Mouse (Mus musculus) layer of hippocampus, postnatal 14 days (tissue): ENCODE data around the gene Trafd1. TPM values are rescaled to one million over a fixed set of nuclear protein-coding genes. Genes with fewer than 3 reads are reported as not detected.

ENCODE experiments used
- DNase-seq, 2 experiments: peaks; one replicate each; pipeline ENCODE4 v3.0.0; 2021 to 2022; ENCODE audit warnings: low spot score in 2 of 2, mixed read lengths in 1 of 2
- long read RNA-seq, 2 experiments: library from polyadenylated mRNA; stranded (forward); transcript quantifications; one replicate each; pipeline ENCODE4 v2.0.0; 2021
- total RNA-seq, 2 experiments: library from RNA; stranded (reverse); gene quantifications; 2 replicates each; pipeline ENCODE4 v1.2.3; 2021

Trafd1 gene
- 10 to 100 TPM; 81.9 to 84.2 TPM for total RNA-seq
- long read RNA-seq, experiment 1, transcript Trafd1-201 (12 exons, 2,503 nt) = major isoform, 28 of 73 reads
- long read RNA-seq, experiment 1, partial matches to known transcripts = 4 of 73 reads
- long read RNA-seq, experiment 1, other reads (novel, unspliced or antisense) = 40 of 73 reads
- long read RNA-seq, experiment 2, transcript Trafd1-202 (12 exons, 2,425 nt) = minor isoform, 7 of 76 reads
- long read RNA-seq, experiment 2, transcript Trafd1-201 (12 exons, 2,503 nt) = major isoform, 28 of 76 reads
- long read RNA-seq, experiment 2, partial matches to known transcripts = 11 of 76 reads
- long read RNA-seq, experiment 2, other reads (novel, unspliced or antisense) = 25 of 76 reads

DNA sequence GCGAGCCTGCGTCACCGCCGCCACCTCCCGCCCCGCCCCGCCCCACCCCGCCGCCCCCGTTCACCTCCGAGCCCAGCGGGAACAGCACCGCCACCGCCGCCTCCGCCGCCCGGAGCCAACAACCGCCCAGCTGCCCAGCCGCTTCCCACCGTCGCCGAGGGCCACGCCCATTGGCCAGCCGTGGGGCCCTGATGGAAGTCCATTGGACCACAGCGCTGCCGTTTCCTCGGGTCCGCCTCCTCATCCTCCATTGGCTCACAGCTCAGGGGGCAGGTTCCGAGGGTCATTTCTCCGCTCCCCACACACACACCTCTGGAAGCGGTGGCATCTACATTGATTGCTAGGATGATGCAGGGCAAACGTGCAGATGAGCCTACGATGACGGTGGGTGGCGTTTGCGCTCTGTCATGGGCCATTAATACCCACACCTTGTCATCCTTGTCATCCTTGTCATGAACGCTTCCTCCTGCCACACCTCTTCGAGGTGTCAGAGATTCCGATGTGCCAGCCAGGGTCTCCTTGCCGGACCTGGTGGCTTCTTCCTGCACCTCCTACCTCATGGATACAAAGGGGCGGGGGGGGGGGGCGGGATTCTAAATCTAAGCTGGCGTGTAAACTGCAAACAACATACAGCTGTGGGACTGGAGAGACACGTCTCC lies at the start of gene Trafd1:
Gene Trafd1, minus strand, starts transcription at position 172 of the 659 bp plus-strand sequence.
- DNase-seq = peak; percentile 90 to 94

DNA sequence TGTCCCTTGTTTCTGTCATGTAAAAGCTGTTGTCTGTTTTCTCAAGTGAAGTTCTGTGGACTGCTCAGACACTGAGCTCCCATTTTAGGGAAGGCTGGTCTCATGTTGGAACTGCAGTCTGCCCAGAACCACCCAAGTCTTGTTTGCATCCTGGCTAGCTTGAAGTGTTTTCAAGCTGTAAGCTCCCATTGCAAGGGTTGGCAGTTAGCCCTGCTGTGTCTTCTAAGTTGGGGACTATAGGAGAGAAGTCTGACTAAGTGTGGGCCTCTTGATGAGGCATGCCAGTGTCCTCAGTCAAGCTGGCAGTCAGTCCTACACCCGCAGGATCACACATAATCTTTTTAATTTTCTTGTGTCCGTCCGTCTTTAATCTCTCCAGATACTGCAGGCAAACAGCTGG lies 43.5 kb upstream of the Trafd1 start:
- DNase-seq = no peak

GRCm38 (mm10) chr5:121423297-121423696 lies 37.9 kb upstream of the Trafd1 start:
- DNase-seq = no peak

- no peak for DNase-seq
Measured at GRCm38 (mm10) chr5:121422787-121423186, 37.4 kb upstream of the Trafd1 start.

- no peak for DNase-seq
Measured at GRCm38 (mm10) chr5:121420721-121421120, 35.3 kb upstream of the Trafd1 start.

DNA sequence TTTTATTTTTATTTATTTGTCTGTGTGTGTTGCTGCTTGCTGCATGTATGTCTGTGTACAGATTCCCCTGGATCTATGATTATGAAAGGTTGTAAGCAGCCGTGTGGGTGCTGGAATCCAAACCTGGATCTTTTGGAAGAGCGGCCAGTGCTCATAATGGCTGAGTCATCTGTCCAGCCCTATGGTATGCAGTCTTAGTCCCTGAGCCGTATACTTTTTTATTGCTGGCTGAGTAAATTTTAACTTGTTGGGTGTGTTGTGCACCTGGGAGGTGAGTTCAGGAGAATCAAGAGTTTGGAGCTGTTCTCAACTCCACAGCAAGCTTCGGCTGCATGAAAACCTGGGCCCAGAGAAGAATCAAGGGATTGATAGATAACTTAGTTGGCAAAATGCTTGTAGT lies 25.5 kb upstream of the Trafd1 start:
- no peak for DNase-seq

GRCm38 (mm10) chr5:121407856-121408255 lies 22.4 kb upstream of the Trafd1 start:
- no peak for DNase-seq

- no peak for DNase-seq
Measured at GRCm38 (mm10) chr5:121400849-121401248, 15.4 kb upstream of the Trafd1 start.

- no peak for DNase-seq
Measured at GRCm38 (mm10) chr5:121400064-121400463, 14.6 kb upstream of the Trafd1 start.

GRCm38 (mm10) chr5:121399540-121399939 lies 14.1 kb upstream of the Trafd1 start:
- no peak for DNase-seq

DNA sequence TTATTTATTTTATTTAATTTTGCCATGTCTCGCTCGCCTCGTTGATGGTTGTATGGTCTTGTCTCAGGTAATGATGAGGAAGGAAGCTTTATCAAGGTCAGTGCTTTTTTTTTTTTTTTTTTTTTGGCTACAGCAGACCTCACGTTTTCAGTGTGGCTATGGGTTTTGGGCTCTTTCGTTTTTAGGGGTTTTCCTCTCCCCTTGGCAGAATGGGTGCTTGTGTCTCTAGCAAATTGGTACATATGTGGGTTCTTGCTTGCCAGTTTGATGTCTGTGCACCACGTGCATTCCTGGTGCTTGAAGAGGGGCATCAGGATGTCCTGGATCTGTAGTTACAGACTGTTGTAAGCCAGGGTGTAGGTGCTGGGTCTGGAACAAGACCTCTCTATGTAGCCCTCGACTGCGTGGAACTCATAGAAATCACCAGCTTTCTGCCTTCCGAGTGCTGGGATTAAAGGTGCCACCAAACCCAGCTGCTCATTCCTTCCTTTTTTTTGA lies 13.6 kb upstream of the Trafd1 start:
- no peak for DNase-seq

DNA sequence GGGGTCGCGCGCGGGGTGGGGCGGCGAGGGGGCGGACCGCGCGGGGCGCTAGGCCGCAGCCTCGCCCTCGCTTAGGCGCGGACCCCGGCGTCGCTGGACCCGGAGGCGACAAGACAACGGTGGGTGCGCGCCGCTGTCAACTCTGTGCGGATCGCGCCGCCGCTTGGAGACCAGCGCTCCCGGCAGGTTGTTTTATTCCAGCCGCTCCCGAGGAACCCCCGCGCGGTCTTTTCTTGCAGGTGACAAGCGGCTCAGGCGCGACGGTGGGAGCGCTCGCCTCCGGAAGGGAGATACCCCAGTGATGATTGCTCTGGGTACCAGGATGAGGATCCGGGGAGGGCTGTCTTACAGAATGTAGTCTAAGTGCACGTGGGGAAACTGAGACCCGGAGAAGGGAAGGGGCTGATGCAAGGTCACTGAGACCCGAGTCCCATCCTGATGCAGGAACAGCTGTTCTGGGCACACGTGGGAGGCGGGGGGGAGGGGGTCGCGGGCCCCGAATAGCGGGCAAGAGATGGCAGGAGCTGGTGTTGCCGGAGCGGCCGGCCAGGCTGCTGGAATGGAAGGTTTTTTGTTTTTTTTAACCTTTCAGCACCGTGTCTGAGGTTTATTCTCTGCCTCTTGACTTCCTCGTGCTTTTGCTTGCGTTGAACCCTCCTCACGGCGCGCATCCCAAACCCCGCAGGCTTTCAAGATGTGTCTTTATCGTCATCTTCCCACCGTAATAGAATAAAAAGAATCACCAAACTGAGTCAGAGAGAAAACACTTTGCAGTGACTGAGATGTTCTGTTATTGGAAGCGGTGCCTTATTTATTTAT lies 12.9 kb upstream of the Trafd1 start:
- no peak for DNase-seq

GRCm38 (mm10) chr5:121397187-121398145 lies 12.0 kb upstream of the Trafd1 start, which contains the start of gene Naa25:
TSS of gene Naa25 (plus strand) at chr5:121397936.
- peak; percentile 92 to 95 for DNase-seq

GRCm38 (mm10) chr5:121395621-121396020 lies 10.2 kb upstream of the Trafd1 start:
- no peak for DNase-seq

DNA sequence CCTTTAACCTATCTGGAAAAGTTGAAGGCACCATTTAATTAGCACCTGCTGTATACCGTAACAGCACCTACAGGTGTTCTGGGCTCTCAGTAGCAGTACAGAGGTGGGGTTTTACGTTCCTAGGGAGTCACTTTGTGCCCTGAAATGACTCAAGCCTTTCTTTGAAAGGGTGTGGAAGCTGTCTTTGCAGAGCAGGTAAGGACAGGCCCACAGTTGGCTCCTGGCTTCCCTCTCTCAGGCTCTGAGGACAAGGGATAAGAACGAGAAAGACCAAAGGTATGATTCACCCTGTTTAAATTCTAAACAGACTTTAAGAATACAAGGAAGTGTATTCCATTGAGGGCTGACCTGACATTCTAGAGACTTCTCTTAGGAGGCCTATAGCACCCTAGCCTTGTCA lies 8.0 kb upstream of the Trafd1 start:
- DNase-seq = no peak

- DNase-seq = peak in 1 of 2 experiments; percentile 60
Measured at GRCm38 (mm10) chr5:121392667-121393380, 7.4 kb upstream of the Trafd1 start.

- DNase-seq = no peak
Measured at GRCm38 (mm10) chr5:121389691-121390090, 4.3 kb upstream of the Trafd1 start.

DNA sequence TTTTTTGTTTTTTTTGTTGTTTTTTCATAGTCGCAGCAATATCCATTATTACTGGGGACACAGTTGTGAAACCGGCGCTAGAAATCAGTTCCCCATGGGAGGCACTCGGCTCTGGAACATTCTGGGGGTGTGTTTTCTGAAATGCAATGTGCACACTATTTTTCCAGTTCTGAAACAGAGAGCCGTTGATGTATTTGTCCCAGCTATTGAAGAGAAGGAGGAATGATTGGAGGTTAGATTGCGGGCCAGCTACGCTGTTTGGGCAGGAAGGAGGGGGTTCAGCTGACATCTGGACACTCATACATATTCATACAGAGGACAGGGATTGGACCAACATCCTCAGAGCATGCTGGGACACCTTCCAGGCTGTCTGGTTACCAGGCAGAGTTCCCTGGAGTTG lies 3.7 kb upstream of the Trafd1 start:
- peak in 1 of 2 experiments; percentile 51 for DNase-seq

- no peak for DNase-seq
Measured at GRCm38 (mm10) chr5:121387126-121387525, 1.7 kb upstream of the Trafd1 start.
